In genomic region chr8:121126191-121126590, GRCm38 (mm10) we compare ENCODE assay signal across 10 mouse cellular contexts. TPM values are rescaled to one million over a fixed set of nuclear protein-coding genes. Genes with fewer than 3 reads are reported as not detected.
A peak's percentile ranks its signal among the peaks of the same experiment; 100 is the strongest.
DNase-seq lines count a peak whose midpoint lies in the region; ATAC-seq lines count a peak whose summit lies in the region.
"Had no signal": no experiment of that assay in that cellular context is flagged by ENCODE, and none has a peak within 500 bp of the region (broad histone marks: within the 10 kb centered on the region; RNA-seq: fewer than 3 reads in every experiment).

No protein-coding gene starts in this region.

- H3K27me3 ChIP-seq in kidney, embryonic 15.5 days: peaks cover 85% of the 10 kb centered on the region
- H3K27me3 ChIP-seq in embryonic facial prominence, embryonic 12.5 days: peaks cover 87% of the 10 kb centered on the region
- H3K27me3 ChIP-seq in limb, embryonic 15.5 days: peaks cover 99% of the 10 kb centered on the region

- peak overlapping the region; percentile 43 for H3K4me3 ChIP-seq in kidney, embryonic 15.5 days (replicated peaks)
- peak overlapping the region; percentile 31 for H3K4me3 ChIP-seq in embryonic facial prominence, embryonic 12.5 days
- H3K4me3 ChIP-seq in limb, embryonic 15.5 days: no peak overlapping the region

- ATAC-seq in kidney, embryonic 15.5 days (replicated peaks; ENCODE audit: low FRiP score): no peak
- no peak for ATAC-seq in embryonic facial prominence, embryonic 12.5 days (ENCODE audit: insufficient number of reproducible peaks, insufficient read depth, low FRiP score, low TSS enrichment)
- no peak for ATAC-seq in limb, embryonic 15.5 days (ENCODE audit: insufficient number of reproducible peaks, low FRiP score, low TSS enrichment, low read depth)
- ATAC-seq in activated CD4-positive, CD25-positive, alpha-beta regulatory T cell, adult 4 months: no peak

- H3K9ac ChIP-seq in kidney, embryonic 15.5 days: peak overlapping the region; percentile 31; the same call in 1 of the 2 replicates
- H3K9ac ChIP-seq in embryonic facial prominence, embryonic 12.5 days: no peak overlapping the region
- no peak overlapping the region for H3K9ac ChIP-seq in limb, embryonic 15.5 days

- peaks cover 89% of the 10 kb centered on the region for H3K4me1 ChIP-seq in kidney, embryonic 15.5 days
- peaks cover 46% of the 10 kb centered on the region for H3K4me1 ChIP-seq in embryonic facial prominence, embryonic 12.5 days
- peaks cover 34% of the 10 kb centered on the region for H3K4me1 ChIP-seq in limb, embryonic 15.5 days

- peak overlapping the region; percentile 64 for H3K4me2 ChIP-seq in kidney, embryonic 15.5 days
- peak overlapping the region; percentile 52 for H3K4me2 ChIP-seq in embryonic facial prominence, embryonic 12.5 days (replicated peaks)
- peak overlapping the region; percentile 77; the same call in 1 of the 2 replicates for H3K4me2 ChIP-seq in limb, embryonic 15.5 days

- H3K9me3 ChIP-seq in kidney, embryonic 15.5 days (replicated peaks): no peaks in the 10 kb centered on the region
- no peaks in the 10 kb centered on the region for H3K9me3 ChIP-seq in embryonic facial prominence, embryonic 12.5 days
- H3K9me3 ChIP-seq in limb, embryonic 15.5 days: no peaks in the 10 kb centered on the region

- DNase-seq in heart, adult 11 months: peak; percentile 70
- DNase-seq in heart, postnatal 14 days: no peak
- no peak for DNase-seq in kidney, postnatal 4 days
- no peak for DNase-seq in left cerebral cortex, adult 8-10 months (ENCODE audit: low spot score in 2 of 2)
- DNase-seq: B cell, adult 2 months; cerebellum, adult 11 months had no signal

- intact Hi-C loops in heart, postnatal 14 days (cut with DNase I): loop anchor here (5.0 kb wide), 1 partner anchor 91 kb away; no protein-coding TSS in a partner anchor

- 18% methylated on average over 6 of the region's 6 CpGs for WGBS in kidney, embryonic 15.5 days
- 5% methylated on average over 6 of the region's 6 CpGs for WGBS in embryonic facial prominence, embryonic 12.5 days
- 12% methylated on average over 6 of the region's 6 CpGs for WGBS in limb, embryonic 15.5 days

- peaks cover 19% of the 10 kb centered on the region for H3K36me3 ChIP-seq in kidney, embryonic 15.5 days
- H3K36me3 ChIP-seq in embryonic facial prominence, embryonic 12.5 days: 0 out of 2 replicates have a peak, but pooled peaks cover 3% of the 10 kb centered on the region
- no peaks in the 10 kb centered on the region for H3K36me3 ChIP-seq in limb, embryonic 15.5 days

- peak overlapping the region; percentile 90 for H3K27ac ChIP-seq in kidney, embryonic 15.5 days
- H3K27ac ChIP-seq in embryonic facial prominence, embryonic 12.5 days: no peak overlapping the region; the same call in 1 of the 2 replicates
- no peak overlapping the region for H3K27ac ChIP-seq in limb, embryonic 15.5 days

RNA-seq across cellular contexts. Expression of gene Foxl1, which starts 1.5 kb away (rescaled TPM):
- total RNA-seq in heart, postnatal 14 days (2021): under 1 TPM; 0.12 to 0.17 TPM
- polyA plus RNA-seq in kidney, embryonic 15.5 days (2015; fragmentation: Nextera tagmentation; extraction: Ambion mirVana): 6.7 and 6.9 TPM in 2 replicates
- polyA plus RNA-seq in embryonic facial prominence, embryonic 12.5 days (2016; fragmentation: Nextera tagmentation; extraction: Ambion mirVana): 4.6 and 5.2 TPM in 2 replicates
- polyA plus RNA-seq in limb, embryonic 15.5 days (2015; fragmentation: Nextera tagmentation; extraction: Ambion mirVana): 0.20 and 0.29 TPM in 2 replicates
- under 1 TPM; 0.13 to 0.34 (median 0.15) TPM for total RNA-seq in left cerebral cortex, adult 8-10 months (2022)
- not detected for polyA plus RNA-seq in activated CD4-positive, CD25-positive, alpha-beta regulatory T cell, adult 4 months (2017; shearing (Covaris generic))

RNA-seq across cellular contexts. Expression of gene Foxc2, which starts 10.2 kb away (rescaled TPM):
- total RNA-seq in heart, postnatal 14 days (2021): 1 to 10 TPM; 2.4 to 2.6 TPM
- 40.8 and 42.3 TPM in 2 replicates for polyA plus RNA-seq in kidney, embryonic 15.5 days (2015; fragmentation: Nextera tagmentation; extraction: Ambion mirVana)
- 26.8 and 29.8 TPM in 2 replicates for polyA plus RNA-seq in embryonic facial prominence, embryonic 12.5 days (2016; fragmentation: Nextera tagmentation; extraction: Ambion mirVana)
- 6.4 and 6.8 TPM in 2 replicates for polyA plus RNA-seq in limb, embryonic 15.5 days (2015; fragmentation: Nextera tagmentation; extraction: Ambion mirVana)
- 1 to 10 TPM; 1.2 to 2.2 (median 1.9) TPM for total RNA-seq in left cerebral cortex, adult 8-10 months (2022)
- polyA plus RNA-seq in activated CD4-positive, CD25-positive, alpha-beta regulatory T cell, adult 4 months (2017; shearing (Covaris generic)): not detected

RNA-seq across cellular contexts. Expression of gene Mthfsd, which starts 18.0 kb away (rescaled TPM):
- total RNA-seq in heart, postnatal 14 days (2021): 10 to 100 TPM; 13.5 to 17.3 TPM
- polyA plus RNA-seq in kidney, embryonic 15.5 days (2015; fragmentation: Nextera tagmentation; extraction: Ambion mirVana): 65.5 and 67.1 TPM in 2 replicates
- 66.9 and 75.0 TPM in 2 replicates for polyA plus RNA-seq in embryonic facial prominence, embryonic 12.5 days (2016; fragmentation: Nextera tagmentation; extraction: Ambion mirVana)
- polyA plus RNA-seq in limb, embryonic 15.5 days (2015; fragmentation: Nextera tagmentation; extraction: Ambion mirVana): 61.1 and 62.0 TPM in 2 replicates
- total RNA-seq in left cerebral cortex, adult 8-10 months (2022): 10 to 100 TPM; 33.9 to 43.3 (median 41.4) TPM
- polyA plus RNA-seq in activated CD4-positive, CD25-positive, alpha-beta regulatory T cell, adult 4 months (2017; shearing (Covaris generic)): 10 to 100 TPM; 16.1 to 24.7 TPM

RNA-seq across cellular contexts. Expression of gene Foxf1, which starts 42.0 kb away (rescaled TPM):
- total RNA-seq in heart, postnatal 14 days (2021): under 1 TPM; 0.17 to 0.22 TPM
- polyA plus RNA-seq in kidney, embryonic 15.5 days (2015; fragmentation: Nextera tagmentation; extraction: Ambion mirVana): 1.6 and 5.2 TPM in 2 replicates
- polyA plus RNA-seq in embryonic facial prominence, embryonic 12.5 days (2016; fragmentation: Nextera tagmentation; extraction: Ambion mirVana): 35.0 and 35.9 TPM in 2 replicates
- polyA plus RNA-seq in limb, embryonic 15.5 days (2015; fragmentation: Nextera tagmentation; extraction: Ambion mirVana): 0.22 and 0.37 TPM in 2 replicates
- total RNA-seq in left cerebral cortex, adult 8-10 months (2022): 1 to 10 TPM in 2 of 4 experiments, under 1 TPM in 2; 0.54 to 1.6 (median 0.84) TPM
- not detected for polyA plus RNA-seq in activated CD4-positive, CD25-positive, alpha-beta regulatory T cell, adult 4 months (2017; shearing (Covaris generic))
